Mouse (Mus musculus): ENCODE measurements around the gene Olfr798.

DNA sequence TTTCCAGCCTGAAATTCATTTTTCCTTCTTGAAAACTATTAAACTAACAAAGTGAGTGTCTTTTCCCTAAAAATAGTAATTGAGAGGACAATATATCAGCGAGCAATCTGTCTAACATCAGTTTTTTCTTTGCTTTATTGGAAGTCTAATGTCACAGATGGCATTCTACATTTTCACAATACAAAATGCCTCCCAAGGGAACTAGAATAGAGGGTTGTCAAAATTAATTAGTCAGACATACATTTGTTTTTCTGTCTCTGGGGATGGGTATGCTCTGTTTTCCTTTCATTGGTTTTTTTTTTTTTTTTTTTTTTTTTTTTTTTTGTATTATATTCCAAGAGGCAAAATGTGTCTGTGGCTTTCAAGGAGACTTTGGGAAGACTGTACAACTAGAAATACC, 50.7 kb downstream of the Olfr798 start:
- TF ChIP-seq CTCF (IDR thresholded peaks at IDR 0.05; ENCODE audit: low read depth) (no peak), EP300 (IDR thresholded peaks at IDR 0.05; ENCODE audit: low read depth) (no peak)
